Mouse (Mus musculus) lung, adult 2 months (tissue): Measurements from ENCODE around the gene Arhgef39. TPM values are rescaled to one million over a fixed set of nuclear protein-coding genes. Genes with fewer than 3 reads are reported as not detected.

Source experiments
- DNase-seq: peaks from one replicate; pipeline ENCODE4 v3.0.0; 2022
- H3K4me1 ChIP-seq: fragments of 200-500 bp; 2 replicates; pipeline ENCODE4 v1.6.1; 2011; ENCODE audit warnings: low read length; ENCODE audit not compliant: control insufficient read depth, insufficient read depth
- H3K4me3 ChIP-seq: fragments of 200-500 bp; replicated peaks from 2 replicates; pipeline ENCODE3; 2011; ENCODE audit warnings: low read depth, mild to moderate bottlenecking, control low read depth, low read length; ENCODE audit errors: extremely low read depth
- CTCF ChIP-seq: fragments of 200-500 bp; IDR thresholded peaks from 2 replicates; pipeline ENCODE4 v1.5.1; 2011; ENCODE audit warnings: mild to moderate bottlenecking, low read length, control low read depth; ENCODE audit not compliant: insufficient read depth
- POLR2A ChIP-seq: fragments of 200-500 bp; IDR thresholded peaks from 2 replicates; pipeline ENCODE4 v1.6.1; 2011; ENCODE audit warnings: low read depth, mild to moderate bottlenecking, control low read depth, low read length, borderline replicate concordance; ENCODE audit errors: extremely low read depth
- WGBS: fragments of 180-500 bp; shearing (Covaris S2); methylation state at CpG from one replicate; pipeline ENCODE4 v1.1.7; 2018; 5-methylcytosine and 5-hydroxymethylcytosine counted together
- polyA plus RNA-seq: library from polyadenylated mRNA; depleted of rRNA; stranded (reverse); fragments of >200 nt; gene quantifications from 2 replicates; pipeline ENCODE4 v1.2.3, GENCODE M21; 2012

The Arhgef39 gene
- polyA plus RNA-seq, 1 experiment: 6.9 TPM

GRCm38 (mm10) chr4:43527880-43528279 is 28.4 kb upstream of the Arhgef39 start:
- DNase-seq: no peak
- no peaks in the 10 kb centered on the region for H3K4me1 ChIP-seq
- WGBS: 64% methylated on average over 5 of the region's 5 CpGs
- TF ChIP-seq CTCF (no peak), POLR2A (no peak)
- H3K4me3 ChIP-seq: no peak overlapping the region

- WGBS: 21% methylated on average over 6 of the region's 6 CpGs
- TF ChIP-seq POLR2A (no peak), CTCF (no peak)
- Histone ChIP-seq H3K4me3 (no peak overlapping the region), H3K4me1 (no peaks in the 10 kb centered on the region)
- peak; percentile 96 for DNase-seq
These were observed 20.5 kb upstream of the Arhgef39 start for GRCm38 (mm10) chr4:43519956-43520355.

GRCm38 (mm10) chr4:43519551-43519950 is 20.1 kb upstream of the Arhgef39 start:
- WGBS: 42% methylated on average over 10 of the region's 10 CpGs
- TF ChIP-seq POLR2A (no peak), CTCF (no peak)
- H3K4me1 ChIP-seq: no peaks in the 10 kb centered on the region
- no peak overlapping the region for H3K4me3 ChIP-seq
- no peak for DNase-seq

- 67% methylated on average over 11 of the region's 11 CpGs for WGBS
These were observed 16.5 kb upstream of the Arhgef39 start for GRCm38 (mm10) chr4:43515764-43516708.

GRCm38 (mm10) chr4:43513791-43514190 is 14.3 kb upstream of the Arhgef39 start:
- Histone ChIP-seq H3K4me1 (peaks cover 3% of the 10 kb centered on the region; the same call in 1 of the 2 replicates), H3K4me3 (no peak overlapping the region)
- TF ChIP-seq POLR2A (no peak), CTCF (no peak)
- DNase-seq: no peak
- WGBS: 64% methylated on average over 4 of the region's 4 CpGs

More at GRCm38 (mm10) chr4:43515764-43516708, 16.5 kb upstream of the Arhgef39 start:
- no peak for DNase-seq
- Histone ChIP-seq H3K4me1 (no peaks in the 10 kb centered on the region), H3K4me3 (no peak overlapping the region)
- no peak for TF ChIP-seq CTCF
- TF ChIP-seq POLR2A: no peak

- WGBS: 82% methylated on average over 4 of the region's 4 CpGs
- H3K4me3 ChIP-seq: no peak overlapping the region
- TF ChIP-seq CTCF (no peak), POLR2A (no peak)
- H3K4me1 ChIP-seq: peaks cover 4% of the 10 kb centered on the region; the same call in 1 of the 2 replicates
- DNase-seq: no peak
These were observed 13.8 kb upstream of the Arhgef39 start for GRCm38 (mm10) chr4:43513300-43513699.

GRCm38 (mm10) chr4:43512653-43513052 is 13.2 kb upstream of the Arhgef39 start:
- TF ChIP-seq POLR2A (no peak), CTCF (no peak)
- WGBS: 68% methylated on average over 7 of the region's 7 CpGs
- no peak overlapping the region for H3K4me3 ChIP-seq
- H3K4me1 ChIP-seq: peaks cover 7% of the 10 kb centered on the region; the same call in 1 of the 2 replicates
- no peak for DNase-seq

GRCm38 (mm10) chr4:43511675-43512454 is 12.4 kb upstream of the Arhgef39 start:
- no peak for DNase-seq
- no peak for TF ChIP-seq CTCF
- TF ChIP-seq POLR2A: no peak
- Histone ChIP-seq H3K4me1 (peaks cover 7% of the 10 kb centered on the region; the same call in 1 of the 2 replicates), H3K4me3 (no peak overlapping the region)
- 72% methylated on average over 19 of the region's 19 CpGs for WGBS

- WGBS: 35% methylated on average over 9 of the region's 9 CpGs
- no peak overlapping the region for H3K4me3 ChIP-seq
- TF ChIP-seq CTCF: no peak
- TF ChIP-seq POLR2A: no peak
- no peak for DNase-seq
- peaks cover 7% of the 10 kb centered on the region; the same call in 1 of the 2 replicates for H3K4me1 ChIP-seq
These were observed 9.6 kb upstream of the Arhgef39 start for GRCm38 (mm10) chr4:43509109-43509508.
